Mouse (Mus musculus) adrenal gland, postnatal 25 days (tissue): ENCODE data around the gene Nol12. TPM values are rescaled to one million over a fixed set of nuclear protein-coding genes. Genes with fewer than 3 reads are reported as not detected.

Experiments used
- DNase-seq: peaks from one replicate; pipeline ENCODE4 v3.0.0; 2021; ENCODE audit warnings: mixed read lengths
- long read RNA-seq: library from polyadenylated mRNA; stranded (forward); transcript quantifications from one replicate; pipeline ENCODE4 v2.0.0, GENCODE M21; 2021
- total RNA-seq: library from RNA; stranded (reverse); gene quantifications from 2 replicates; pipeline ENCODE4 v1.2.3, GENCODE M21; 2021

Gene Nol12
- total RNA-seq = 42.7 and 44.0 TPM in 2 replicates
- long read RNA-seq, transcript Nol12-203 (6 exons, 3,721 nt) = major isoform, 11 of 22 reads
- long read RNA-seq, partial matches to known transcripts = 4 of 22 reads
- long read RNA-seq, other reads (novel, unspliced or antisense) = 7 of 22 reads

GRCm38 (mm10) chr15:78934784-78935320, at the start of gene Nol12:
TSS of gene Nol12 (plus strand) at chr15:78934933.
- DNase-seq = peak; percentile 74

- no peak for DNase-seq
Observed at GRCm38 (mm10) chr15:78889401-78889853, 45.3 kb upstream of the Nol12 start.

GRCm38 (mm10) chr15:78892440-78892839, 42.3 kb upstream of the Nol12 start:
- no peak for DNase-seq

- no peak for DNase-seq
Observed at GRCm38 (mm10) chr15:78894726-78895125, 40.0 kb upstream of the Nol12 start.

- no peak for DNase-seq
Observed at GRCm38 (mm10) chr15:78895741-78896140, 39.0 kb upstream of the Nol12 start.

- no peak for DNase-seq
Observed at GRCm38 (mm10) chr15:78896149-78896548, 38.6 kb upstream of the Nol12 start.

GRCm38 (mm10) chr15:78897488-78897887, 37.2 kb upstream of the Nol12 start:
- no peak for DNase-seq

GRCm38 (mm10) chr15:78898507-78899001, 36.2 kb upstream of the Nol12 start:
- no peak for DNase-seq

- DNase-seq = no peak
Observed at GRCm38 (mm10) chr15:78899409-78899739, 35.4 kb upstream of the Nol12 start, which contains the start of gene Gm49510. TSS of gene Gm49510 (plus strand) at chr15:78899667.

GRCm38 (mm10) chr15:78899740-78900584, 34.8 kb upstream of the Nol12 start, which contains the start of gene Sh3bp1:
TSS of gene Sh3bp1 (plus strand) at chr15:78899768.
- peak; percentile 70 for DNase-seq

- no peak for DNase-seq
Observed at GRCm38 (mm10) chr15:78900585-78901421, 33.9 kb upstream of the Nol12 start.

GRCm38 (mm10) chr15:78901422-78901789, 33.3 kb upstream of the Nol12 start:
- no peak for DNase-seq

- DNase-seq = peak; percentile 78
Observed at GRCm38 (mm10) chr15:78903243-78903642, 31.5 kb upstream of the Nol12 start.

- no peak for DNase-seq
Observed at GRCm38 (mm10) chr15:78908399-78908798, 26.3 kb upstream of the Nol12 start.

GRCm38 (mm10) chr15:78908982-78909381, 25.8 kb upstream of the Nol12 start:
- DNase-seq = no peak

- no peak for DNase-seq
Observed at GRCm38 (mm10) chr15:78912040-78912439, 22.7 kb upstream of the Nol12 start.

- peak; percentile 93 for DNase-seq
Observed at GRCm38 (mm10) chr15:78913632-78914090, 21.1 kb upstream of the Nol12 start, which contains the start of gene Pdxp. TSS of gene Pdxp (plus strand) at chr15:78913919.

- DNase-seq = no peak
Observed at GRCm38 (mm10) chr15:78914091-78914822, 20.5 kb upstream of the Nol12 start.

GRCm38 (mm10) chr15:78914823-78915659, 19.7 kb upstream of the Nol12 start:
- DNase-seq = no peak

GRCm38 (mm10) chr15:78915660-78916017, 19.1 kb upstream of the Nol12 start:
- DNase-seq = peak; percentile 51
